Mouse (Mus musculus) lung, postnatal 36 days (tissue): ENCODE measurements around the gene Lias.

Experiments
- DNase-seq: peaks from one replicate; pipeline ENCODE4 v3.0.0; 2022; ENCODE audit warnings: mixed read lengths

Gene Lias

DNA sequence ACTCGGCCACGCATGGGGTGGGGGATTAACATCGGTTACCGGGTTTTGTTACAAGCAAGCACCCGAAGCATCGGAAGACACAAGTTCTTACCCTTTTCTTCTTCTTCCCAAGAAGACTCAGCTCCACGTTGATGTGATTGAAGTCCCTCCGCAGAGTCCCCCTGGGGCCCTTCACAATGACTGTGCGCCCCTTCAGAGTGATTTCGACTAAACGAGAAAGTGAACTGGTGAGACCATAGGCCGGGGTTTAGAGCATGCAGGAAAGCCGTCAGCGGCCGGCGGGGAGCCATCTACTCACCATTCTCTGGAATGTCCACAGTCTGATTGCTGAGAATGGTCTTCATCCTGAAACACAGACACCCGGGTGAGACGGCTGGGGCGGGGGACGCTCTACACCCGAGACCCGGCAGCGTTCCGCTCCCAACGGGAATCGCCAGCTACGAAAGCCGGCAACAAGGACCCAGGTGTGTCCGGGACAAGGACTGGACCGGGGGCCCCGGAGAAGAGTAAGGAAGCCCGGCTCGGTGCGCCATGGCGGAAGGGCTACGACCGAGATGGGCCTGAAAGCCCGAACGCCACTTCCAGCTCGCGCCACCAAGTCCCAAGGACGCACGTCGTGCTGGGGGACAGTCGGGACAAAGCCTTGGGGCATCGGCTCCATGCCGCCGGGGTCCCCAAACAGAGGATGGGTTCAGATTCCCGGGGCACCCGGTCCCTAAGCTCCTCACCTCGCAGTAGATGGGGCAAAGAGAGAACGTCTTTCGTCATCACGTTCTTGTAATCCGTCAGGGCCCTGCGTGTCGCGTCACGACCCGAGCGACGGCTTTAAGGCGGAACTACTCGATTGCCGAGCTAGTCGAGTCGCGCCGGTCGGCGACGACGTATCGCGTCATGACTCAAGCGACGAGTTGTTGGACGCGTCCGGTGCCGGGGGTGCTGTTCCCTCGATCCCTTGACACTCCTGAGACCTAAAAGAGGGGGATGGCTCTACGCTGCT lies at the start of gene Lias, which contains the start of gene Rpl9:
Lias (plus strand) TSS at position 850 of the 997 bp plus-strand sequence.
Rpl9 (minus strand) TSS at position 797 of the 997 bp plus-strand sequence.
- DNase-seq: peak; percentile 98

DNA sequence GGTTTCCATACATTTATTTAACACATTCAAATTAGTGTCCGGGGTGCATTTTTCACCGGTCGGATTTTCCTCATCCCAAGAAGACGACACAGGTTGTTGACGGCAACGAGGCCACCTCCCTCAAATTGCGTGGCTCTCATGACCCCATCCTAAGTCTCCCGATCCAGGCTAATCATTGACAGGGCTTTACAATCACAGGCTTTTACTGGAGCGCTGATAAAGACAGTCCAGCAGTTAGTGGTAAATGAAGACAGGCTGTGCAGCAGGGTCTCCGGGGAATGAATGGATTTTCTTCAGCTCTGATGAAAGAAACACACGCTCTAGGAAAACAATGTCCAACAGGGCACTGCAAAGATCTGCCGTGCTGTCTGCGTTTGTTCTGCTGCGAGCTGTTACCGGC lies 43.1 kb upstream of the Lias start, which contains the start of gene Klb:
Klb (plus strand) TSS at position 147 of the 400 bp plus-strand sequence.
- DNase-seq: no peak

DNA sequence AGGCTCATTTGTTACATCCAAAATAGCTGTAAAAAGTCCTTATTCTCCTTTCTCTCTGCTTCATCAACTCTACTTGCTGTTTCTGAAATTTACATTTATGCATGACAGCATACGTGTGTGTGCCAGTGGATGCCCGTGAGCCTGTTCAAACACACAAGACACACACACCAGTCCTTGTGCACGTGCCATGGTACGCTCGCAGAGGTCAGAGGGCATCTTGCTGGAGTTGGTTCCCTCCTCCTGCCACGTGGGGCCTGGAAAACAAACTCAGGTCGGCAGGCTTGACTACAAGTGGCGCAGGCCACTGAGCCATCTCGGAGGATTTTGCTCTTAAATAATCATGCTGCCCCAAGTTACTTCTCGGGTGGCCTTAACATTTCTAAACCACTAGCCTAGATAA lies 40.8 kb upstream of the Lias start:
- DNase-seq: no peak

DNA sequence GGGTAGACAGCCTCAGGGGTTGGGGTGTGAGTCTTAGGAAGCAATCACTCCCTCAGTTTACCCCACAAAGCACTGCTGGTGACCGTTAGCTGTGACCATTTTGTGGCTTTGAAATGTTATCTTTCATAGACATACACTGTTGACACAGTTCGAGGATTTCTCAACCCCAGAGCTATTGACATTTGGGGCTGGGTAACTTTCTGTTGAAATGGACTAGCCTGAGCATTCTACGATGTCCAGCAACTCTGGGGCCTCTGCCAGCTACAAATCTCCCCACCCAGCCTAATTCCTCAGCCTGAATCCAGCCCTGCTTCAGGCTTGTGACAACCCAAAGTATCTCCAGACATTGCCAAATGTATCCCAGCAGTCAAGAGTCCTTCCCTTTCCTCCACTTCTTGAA lies 37.2 kb upstream of the Lias start:
- no peak for DNase-seq

DNA sequence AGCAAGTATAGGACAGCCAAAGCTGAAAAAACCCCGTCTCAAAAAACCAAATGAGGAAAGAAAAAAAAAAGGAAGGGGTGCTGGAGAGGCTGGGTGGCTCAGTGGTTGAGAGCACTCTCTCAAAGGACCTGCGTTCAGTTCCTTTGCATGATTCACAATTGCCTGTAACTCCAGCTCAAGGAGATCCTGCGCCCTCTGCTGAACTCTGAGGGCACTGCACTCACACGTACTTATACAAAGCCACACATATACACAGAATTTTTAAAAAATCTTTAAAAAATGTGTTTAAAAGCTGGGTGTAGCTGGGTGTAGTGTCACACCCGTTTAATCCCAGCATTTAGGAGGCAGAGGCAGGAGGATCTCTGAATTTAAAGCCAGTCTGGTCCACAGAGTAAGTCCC lies 36.3 kb upstream of the Lias start:
- no peak for DNase-seq

DNA sequence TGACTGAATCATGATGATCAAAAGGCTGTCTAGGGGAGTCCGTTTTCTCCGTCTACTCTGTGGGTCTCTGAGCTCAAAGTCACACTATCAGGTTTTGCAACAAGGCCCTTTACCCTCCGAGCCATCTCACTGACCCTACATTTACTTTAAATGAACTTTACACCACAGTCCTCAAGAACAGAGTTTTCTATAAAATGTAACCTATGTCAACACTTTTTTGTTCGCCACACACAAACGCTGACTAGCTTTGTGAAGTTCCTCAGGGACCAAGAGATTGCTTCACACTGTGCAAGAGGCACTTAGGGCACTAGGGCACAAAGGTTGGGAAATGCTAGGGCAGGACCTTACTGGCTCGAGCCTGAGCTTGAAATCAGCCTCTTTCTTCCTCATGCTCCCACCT lies 34.4 kb upstream of the Lias start:
- peak; percentile 86 for DNase-seq

DNA sequence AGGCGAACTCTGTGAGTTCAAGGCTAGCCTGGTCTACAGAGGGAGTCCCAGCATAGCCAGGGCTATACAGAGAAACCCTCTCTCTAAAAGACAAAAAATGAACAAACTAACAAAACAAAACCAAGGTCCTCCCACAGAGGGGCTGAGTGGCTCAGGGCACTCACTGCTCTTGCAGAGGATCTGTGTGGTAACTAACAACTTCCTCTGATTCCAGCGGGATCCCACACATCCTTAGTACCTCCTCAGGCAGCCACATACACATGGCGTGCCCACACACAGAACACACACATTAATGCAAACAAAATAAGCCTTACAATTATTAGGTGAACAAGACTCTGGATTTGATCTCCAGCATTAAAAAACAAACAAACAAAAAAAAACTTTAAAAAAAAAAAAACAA lies 33.5 kb upstream of the Lias start:
- DNase-seq: no peak

DNA sequence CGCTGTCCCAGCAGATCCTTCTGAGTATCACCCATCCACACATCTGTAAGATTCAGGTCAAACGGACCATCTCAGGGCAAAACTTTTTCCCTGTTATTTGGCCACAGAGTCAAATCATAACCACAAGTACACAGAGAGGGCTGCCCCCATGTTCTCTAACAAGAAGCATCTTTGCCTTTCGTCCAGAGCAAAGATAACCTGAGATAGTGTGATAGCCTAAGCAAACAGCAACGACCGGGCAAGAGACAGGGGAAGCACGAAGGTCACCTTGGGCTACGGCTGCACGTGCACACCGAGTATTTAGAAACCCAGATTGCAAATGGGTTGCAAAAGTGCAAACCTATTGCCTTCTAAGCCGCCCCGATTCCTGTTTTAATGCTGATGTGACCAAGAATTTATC lies 23.5 kb upstream of the Lias start:
- DNase-seq: no peak

DNA sequence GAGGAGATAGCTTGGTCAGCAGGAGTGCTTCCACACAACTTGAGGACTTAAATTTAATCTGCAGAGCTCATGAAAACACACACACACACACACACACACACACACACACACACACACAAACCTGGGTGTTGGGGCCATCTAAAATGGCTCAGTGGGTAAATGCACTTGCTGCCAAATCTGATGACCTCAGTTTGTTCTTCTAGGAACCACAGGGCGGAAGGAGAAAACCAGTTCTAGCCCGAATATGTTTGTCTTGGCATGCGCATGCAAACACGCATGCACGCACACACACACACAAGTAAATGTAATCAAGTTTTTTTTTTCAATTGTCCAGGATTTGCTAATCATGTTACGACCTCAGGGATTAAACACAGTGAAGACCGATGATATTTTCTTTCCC lies 19.7 kb upstream of the Lias start:
- no peak for DNase-seq

DNA sequence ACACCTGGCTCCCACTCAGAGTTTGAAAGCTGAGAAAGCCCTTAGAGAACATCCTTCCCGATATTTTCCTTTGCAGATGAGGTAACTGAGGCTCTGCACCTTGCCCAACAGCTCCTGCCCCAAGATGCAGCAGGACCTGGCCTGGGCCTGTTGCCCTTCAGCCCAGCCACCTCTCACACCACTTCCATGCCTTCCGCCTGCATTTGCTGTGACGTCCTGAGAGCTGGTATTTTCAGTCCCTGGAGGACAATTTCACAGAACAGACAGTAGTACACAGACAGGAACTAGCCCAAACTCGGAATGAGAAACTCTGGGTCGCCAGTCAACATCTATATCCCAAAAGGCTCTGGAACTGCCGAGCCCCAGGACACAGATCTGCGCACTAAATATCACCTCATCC lies 16.6 kb upstream of the Lias start:
- no peak for DNase-seq

DNA sequence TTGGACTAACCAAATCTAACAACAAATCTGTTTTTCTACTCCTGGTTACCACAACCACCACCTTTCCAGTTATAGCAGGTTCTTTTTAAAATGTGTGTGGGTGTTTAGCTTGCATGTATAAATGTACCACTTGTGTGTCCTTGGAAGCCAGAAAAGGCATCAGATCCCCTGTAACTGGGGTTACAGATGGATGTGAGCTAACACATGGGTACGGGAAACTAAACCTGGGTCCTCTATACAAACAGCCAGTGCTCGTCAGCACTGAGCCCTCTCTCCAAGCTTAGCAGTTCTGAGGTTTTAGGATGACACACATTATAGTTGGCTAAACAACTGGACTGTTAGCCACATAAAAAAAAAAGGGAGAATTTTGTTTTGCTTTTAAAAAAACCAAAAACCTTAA lies 5.6 kb upstream of the Lias start:
- DNase-seq: no peak

DNA sequence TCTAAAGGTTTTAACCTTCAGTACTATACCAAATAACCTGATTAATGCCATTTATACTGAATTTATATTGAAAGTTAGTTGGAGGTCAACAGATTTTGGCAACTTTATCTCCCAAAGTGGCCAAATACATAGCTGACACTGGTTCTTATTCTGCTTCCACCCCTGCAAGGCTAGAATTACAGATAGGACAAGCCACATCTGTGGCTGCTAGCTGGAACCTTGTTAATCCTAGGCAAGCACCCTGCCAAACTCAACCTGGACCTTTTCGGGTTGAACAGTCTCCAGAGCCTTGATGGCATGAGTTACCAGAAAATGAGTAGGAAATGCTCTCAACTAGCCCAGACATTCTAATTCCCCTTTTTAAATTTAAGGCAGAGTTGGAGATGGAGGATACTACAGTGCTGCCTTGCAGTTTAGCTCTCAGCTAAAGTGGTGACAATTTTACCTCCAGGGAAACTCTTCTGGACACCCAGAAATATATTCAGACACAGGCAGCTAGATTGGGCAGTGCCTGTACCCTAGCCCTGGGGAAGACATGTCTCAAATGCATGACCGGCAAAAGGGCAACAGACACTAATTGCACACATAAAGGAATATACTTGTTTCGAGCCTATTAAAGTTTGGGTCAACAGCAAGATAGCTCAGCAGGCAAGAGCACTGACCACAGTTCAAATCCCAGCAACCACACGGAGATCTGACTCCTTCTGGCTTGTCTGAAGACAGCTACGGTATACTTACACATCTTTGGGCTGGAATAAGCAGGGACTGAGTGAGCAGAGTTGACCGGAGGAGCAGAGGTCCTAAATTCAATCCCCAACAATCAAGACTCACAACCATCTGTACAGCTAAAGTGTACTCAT lies 4.1 kb upstream of the Lias start:
- no peak for DNase-seq

DNA sequence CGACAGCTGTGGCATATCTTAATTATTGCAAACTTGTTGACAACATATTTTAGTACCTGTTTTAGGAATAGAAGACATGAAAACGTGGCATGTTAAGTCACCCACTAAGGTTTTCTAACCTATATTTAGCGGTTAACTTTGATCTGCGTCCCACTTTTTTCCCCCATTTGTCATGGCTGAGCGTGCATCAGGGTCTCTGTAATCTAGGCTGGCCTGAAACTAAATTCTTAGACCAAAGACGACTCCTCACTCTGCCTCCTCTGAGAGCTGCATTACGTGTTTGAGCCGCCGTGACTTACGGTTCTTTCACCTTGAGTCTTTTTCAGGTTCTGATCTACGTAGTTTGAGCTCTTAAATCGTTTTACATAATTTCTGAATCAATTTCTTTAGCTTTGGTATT lies 456 bp downstream of the Lias start:
- no peak for DNase-seq

DNA sequence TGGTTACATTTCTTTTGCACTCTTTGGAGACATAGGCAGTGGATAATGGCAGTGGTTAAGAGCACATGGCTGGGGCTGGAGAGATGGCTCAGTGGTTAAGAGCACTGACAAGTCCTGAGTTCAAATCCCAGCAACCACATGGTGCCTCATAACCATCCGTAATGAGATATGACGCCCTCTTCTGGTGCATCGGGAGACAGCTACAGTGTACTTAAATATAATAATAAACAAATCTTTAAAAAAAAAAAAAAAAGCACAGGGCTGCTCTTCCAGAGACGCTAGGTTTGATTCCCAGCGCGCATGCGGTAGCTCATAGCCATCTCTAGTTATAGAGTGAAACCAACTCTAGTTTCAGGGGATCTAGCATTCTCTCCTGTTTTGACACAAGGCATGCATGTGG lies 3.1 kb downstream of the Lias start:
- peak; percentile 10 for DNase-seq

DNA sequence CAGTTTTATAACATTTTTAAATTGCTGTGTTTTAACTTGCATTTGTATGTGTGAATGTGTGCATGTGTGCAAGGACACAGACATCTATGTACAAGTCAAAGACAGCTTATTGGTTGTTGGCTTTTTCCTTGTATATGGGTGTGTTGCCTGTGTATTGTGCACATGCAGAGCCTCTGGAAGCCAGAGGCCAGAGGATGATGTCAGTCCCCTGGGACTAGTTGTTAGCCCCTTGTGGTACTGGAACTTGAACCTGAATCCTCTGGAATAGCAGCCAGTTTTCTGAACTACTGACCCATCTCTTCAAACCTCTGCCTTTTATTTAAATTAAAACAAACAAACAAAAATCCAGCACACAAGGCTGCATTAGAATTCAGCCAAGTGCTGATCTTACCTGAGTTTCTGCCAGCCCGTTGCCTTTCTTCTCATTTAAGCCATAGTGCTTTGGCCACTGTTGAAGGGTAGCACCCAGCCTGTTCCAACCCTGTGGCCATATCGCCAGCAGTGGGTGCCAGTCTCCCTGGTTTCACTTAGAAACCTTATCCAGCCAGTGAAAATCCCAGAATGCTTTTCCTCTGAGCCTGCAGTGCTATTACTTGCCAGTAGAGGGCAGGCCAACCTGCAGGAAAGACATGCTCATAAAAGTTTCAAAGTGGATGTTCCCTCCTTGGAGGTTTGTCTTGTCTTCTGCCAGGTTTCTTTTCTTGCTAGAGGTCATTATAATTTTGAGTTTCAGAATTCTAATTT lies 10.1 kb downstream of the Lias start:
- DNase-seq: peak; percentile 92

DNA sequence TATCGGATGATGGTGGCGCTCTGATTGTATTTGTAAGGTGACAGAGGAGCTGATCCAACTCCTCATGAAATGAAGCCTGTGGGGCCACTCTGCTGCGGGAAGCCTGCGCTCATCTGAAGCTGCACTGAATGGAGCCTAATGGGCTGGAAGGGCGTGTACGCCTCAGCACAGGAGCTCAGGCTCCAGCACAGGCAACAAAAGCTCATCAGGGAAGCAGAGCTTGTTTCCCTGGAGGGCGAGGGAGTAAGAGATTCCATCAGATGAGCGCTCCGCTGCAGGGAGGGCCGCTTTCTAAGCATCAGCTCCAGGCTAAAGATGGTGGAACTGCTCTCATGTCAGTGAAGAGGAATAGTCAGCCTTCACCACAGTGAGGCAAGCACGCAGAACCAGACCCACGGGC lies 16.7 kb downstream of the Lias start:
- no peak for DNase-seq

DNA sequence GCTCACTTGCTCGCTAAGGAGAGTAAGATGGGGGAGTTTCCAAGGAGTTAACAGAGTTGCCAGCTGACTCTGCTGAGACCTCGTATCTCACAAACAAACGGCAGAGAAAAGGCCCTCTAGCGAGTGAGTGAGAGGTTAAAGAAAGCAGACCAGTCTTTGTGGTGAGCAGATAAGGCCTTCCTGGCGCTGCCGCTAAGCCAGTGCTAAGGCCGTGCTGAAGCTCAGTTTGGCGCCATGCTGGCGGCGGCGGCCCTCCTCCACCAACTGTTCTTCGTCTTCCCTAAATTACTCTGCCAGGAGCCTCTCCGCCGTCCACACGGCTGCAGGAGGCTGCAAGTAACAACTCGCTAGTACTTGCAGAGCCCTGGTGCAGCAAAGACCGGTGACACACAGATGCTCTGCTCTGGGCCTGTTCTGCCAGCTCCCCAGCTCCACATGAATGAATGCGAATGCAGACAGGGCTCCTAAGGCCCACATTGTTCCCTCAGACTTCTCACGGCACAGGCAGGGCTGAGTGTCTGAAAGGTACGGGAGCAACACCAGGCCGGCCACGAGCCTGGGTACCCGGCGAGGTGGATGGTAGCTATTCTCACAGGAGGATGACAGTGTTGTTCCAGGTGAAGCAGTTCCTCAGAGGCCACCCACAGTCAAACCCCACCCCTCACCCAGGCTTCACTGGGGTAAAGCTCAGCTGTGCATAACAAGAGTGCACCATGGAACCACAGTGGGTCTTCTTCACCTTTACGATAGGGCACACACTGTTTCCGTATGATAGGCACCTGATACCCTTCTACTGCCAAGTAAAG lies 24.6 kb downstream of the Lias start:
- DNase-seq: no peak

DNA sequence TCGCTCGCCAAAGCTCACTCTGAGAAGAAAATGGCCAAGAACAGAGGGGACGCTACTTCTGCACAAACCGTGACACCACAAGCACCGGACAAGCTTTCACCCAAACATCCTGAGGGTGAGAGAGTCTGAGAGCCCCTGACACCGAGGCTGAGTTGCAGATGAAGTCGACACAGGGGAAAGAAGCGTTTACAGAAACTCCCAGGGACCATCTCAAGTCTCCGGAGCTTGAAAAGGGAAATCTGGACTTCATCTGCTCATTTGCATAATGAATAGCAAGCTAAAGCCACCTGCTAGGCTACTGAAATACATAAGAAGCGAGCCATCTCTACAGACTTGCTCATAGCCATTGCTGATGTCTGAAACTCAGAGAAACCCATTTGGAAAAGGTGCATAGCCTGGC lies 27.8 kb downstream of the Lias start:
- no peak for DNase-seq

DNA sequence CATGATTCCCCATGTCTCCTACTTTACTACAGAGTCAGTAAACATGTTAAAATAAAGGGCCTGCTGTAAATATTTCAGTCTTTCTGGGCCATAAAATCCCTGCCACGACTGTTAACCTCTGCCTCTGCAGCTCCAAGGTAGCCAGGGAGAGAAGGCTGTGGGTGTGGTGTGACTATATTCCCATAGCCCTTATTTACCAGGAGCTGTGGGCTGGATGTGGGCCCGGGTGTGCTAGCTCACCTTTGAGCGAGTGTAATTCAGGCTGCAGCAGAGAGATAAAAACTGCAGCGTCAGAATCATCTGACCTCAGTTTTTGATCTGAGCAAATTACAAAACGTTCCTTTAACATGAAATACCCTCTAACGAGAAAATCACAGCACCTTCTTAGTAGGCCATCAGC lies 29.5 kb downstream of the Lias start:
- DNase-seq: no peak

DNA sequence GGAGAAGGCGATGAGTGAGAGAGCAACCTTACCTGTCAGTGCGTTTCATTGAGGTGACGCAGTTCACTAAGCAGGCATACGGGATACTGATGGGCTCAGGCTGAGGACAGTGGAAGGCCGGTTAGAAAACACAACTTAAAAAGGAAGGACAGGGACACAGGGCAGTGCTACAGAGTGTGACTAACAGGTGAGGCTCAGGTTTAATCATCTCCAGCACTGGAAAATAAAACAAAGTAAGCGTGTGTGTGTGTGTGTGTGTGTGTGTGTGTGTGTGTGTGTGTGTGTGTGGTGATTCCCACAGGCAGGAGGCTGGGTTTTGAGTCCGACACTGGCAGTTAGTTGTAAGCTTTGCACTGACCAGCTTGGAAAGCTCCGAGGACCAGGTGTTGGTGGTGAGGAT lies 31.5 kb downstream of the Lias start:
- no peak for DNase-seq

DNA sequence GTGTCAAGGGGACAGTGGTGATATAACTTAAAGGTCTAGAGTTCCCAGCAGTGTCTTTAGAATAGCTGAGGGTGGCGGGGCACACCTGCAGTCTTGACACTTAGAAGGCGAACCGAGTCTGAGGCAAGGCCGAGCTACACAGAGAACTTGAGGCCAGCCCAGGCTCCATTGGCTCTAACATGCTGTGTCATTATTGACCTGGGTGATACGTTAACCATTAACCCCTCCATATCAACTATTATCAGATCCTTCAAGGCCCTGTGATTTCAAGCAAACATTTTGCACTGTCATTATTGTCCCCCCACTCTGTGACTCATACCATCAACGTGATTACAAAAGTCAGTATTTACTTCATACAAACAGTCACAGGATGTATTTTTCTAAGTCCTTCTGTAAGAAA lies 32.9 kb downstream of the Lias start:
- peak; percentile 13 for DNase-seq

DNA sequence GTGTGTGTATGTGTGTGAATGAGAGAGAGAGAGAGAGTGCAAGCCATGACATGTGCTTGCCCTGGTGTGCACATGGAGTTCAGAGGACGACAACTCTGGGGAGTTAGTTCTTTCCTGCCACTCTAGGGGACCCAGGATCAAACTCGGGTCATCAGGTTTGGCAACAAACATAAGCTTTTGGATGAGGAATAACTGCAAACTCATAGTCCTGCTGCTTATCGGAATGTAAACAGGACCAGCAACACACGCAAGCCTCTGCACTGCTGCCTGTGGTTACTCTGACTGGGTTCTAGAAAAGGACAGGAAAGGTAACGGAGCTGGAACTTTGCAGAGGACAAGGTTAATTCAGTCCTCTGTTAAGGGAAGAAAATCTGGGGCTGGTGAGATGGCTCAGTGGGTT lies 34.0 kb downstream of the Lias start:
- no peak for DNase-seq
